Mouse (Mus musculus): ENCODE data around the gene A930004D18Rik. TPM values are rescaled to one million over a fixed set of nuclear protein-coding genes. Genes with fewer than 3 reads are reported as not detected.

Gene A930004D18Rik
- polyA plus RNA-seq, 1 experiment from 2014 or later, result 11.5 TPM

GRCm38 (mm10) chr2:18045143-18045780 lies 7.7 kb upstream of the A930004D18Rik start:
- H3K4me1 ChIP-seq (replicated peaks; ENCODE audit: control insufficient read depth, insufficient read depth, low read length), result peaks cover 55% of the 10 kb centered on the region

GRCm38 (mm10) chr2:18041199-18041885 lies 3.8 kb upstream of the A930004D18Rik start:
- Histone ChIP-seq H3K4me3 (ENCODE audit: low read depth, low read length) (no peak overlapping the region), H3K4me1 (replicated peaks; ENCODE audit: control insufficient read depth, insufficient read depth, low read length) (peaks cover 56% of the 10 kb centered on the region), H3K27ac (ENCODE audit: low read depth) (peak overlapping the region; percentile 59; the same call in 1 of the 2 replicates), H3K9ac (ENCODE audit: low read length) (peak overlapping the region; percentile 27), H3K36me3 (ENCODE audit: control insufficient read depth, insufficient read depth, low read length) (no peaks in the 10 kb centered on the region), H3K9me3 (ENCODE audit: control insufficient read depth, low read length) (no peaks in the 10 kb centered on the region), H3K4me2 (ENCODE audit: low read length) (peak overlapping the region; percentile 56), H3K27me3 (replicated peaks; ENCODE audit: control insufficient read depth, insufficient read depth, low read length) (no peaks in the 10 kb centered on the region)
- 39% methylated on average over 14 of the region's 14 CpGs for WGBS
- 0 out of 2 replicates have a peak, but pooled peaks have one; percentile 37 for ATAC-seq (replicated peaks; ENCODE audit: low FRiP score, low TSS enrichment, low read depth)
- DNase-seq (ENCODE audit: low spot score), result peak; percentile 73

More at GRCm38 (mm10) chr2:18045143-18045780, 7.7 kb upstream of the A930004D18Rik start:
- Histone ChIP-seq H3K27me3 (replicated peaks; ENCODE audit: control insufficient read depth, insufficient read depth, low read length) (no peaks in the 10 kb centered on the region), H3K27ac (ENCODE audit: low read depth) (peak overlapping the region; percentile 95; the same call in 1 of the 2 replicates), H3K36me3 (ENCODE audit: control insufficient read depth, insufficient read depth, low read length) (no peaks in the 10 kb centered on the region), H3K9me3 (ENCODE audit: control insufficient read depth, low read length) (no peaks in the 10 kb centered on the region), H3K4me3 (ENCODE audit: low read depth, low read length) (peak overlapping the region; percentile 74), H3K4me2 (ENCODE audit: low read length) (peak overlapping the region; percentile 85), H3K9ac (ENCODE audit: low read length) (peak overlapping the region; percentile 87)
- no peak for ATAC-seq (replicated peaks; ENCODE audit: low FRiP score, low TSS enrichment, low read depth)
- WGBS, result 10% methylated on average over 7 of the region's 7 CpGs
- no peak for DNase-seq (ENCODE audit: low spot score)

GRCm38 (mm10) chr2:18040347-18041160 lies 3.0 kb upstream of the A930004D18Rik start:
- Histone ChIP-seq H3K4me1 (replicated peaks; ENCODE audit: control insufficient read depth, insufficient read depth, low read length) (peaks cover 50% of the 10 kb centered on the region), H3K27ac (ENCODE audit: low read depth) (peak overlapping the region; percentile 59; the same call in 1 of the 2 replicates), H3K36me3 (ENCODE audit: control insufficient read depth, insufficient read depth, low read length) (no peaks in the 10 kb centered on the region), H3K9me3 (ENCODE audit: control insufficient read depth, low read length) (no peaks in the 10 kb centered on the region), H3K27me3 (replicated peaks; ENCODE audit: control insufficient read depth, insufficient read depth, low read length) (no peaks in the 10 kb centered on the region), H3K4me3 (ENCODE audit: low read depth, low read length) (no peak overlapping the region), H3K4me2 (ENCODE audit: low read length) (peak overlapping the region; percentile 56), H3K9ac (ENCODE audit: low read length) (peak overlapping the region; percentile 27; the same call in 1 of the 2 replicates)
- 45% methylated on average over 27 of the region's 27 CpGs for WGBS
- DNase-seq (ENCODE audit: low spot score) (peak; percentile 73), ATAC-seq (replicated peaks; ENCODE audit: low FRiP score, low TSS enrichment, low read depth) (no peak; the same call in 1 of the 2 replicates)

GRCm38 (mm10) chr2:18039566-18040290 lies 2.2 kb upstream of the A930004D18Rik start:
- Histone ChIP-seq H3K9me3 (ENCODE audit: control insufficient read depth, low read length) (no peaks in the 10 kb centered on the region), H3K4me3 (ENCODE audit: low read depth, low read length) (peak overlapping the region; percentile 7), H3K27ac (ENCODE audit: low read depth) (peak overlapping the region; percentile 4; the same call in 1 of the 2 replicates), H3K27me3 (replicated peaks; ENCODE audit: control insufficient read depth, insufficient read depth, low read length) (no peaks in the 10 kb centered on the region), H3K9ac (ENCODE audit: low read length) (peak overlapping the region; percentile 34), H3K4me2 (ENCODE audit: low read length) (peak overlapping the region; percentile 56), H3K4me1 (replicated peaks; ENCODE audit: control insufficient read depth, insufficient read depth, low read length) (peaks cover 47% of the 10 kb centered on the region), H3K36me3 (ENCODE audit: control insufficient read depth, insufficient read depth, low read length) (no peaks in the 10 kb centered on the region)
- ATAC-seq (replicated peaks; ENCODE audit: low FRiP score, low TSS enrichment, low read depth) (peak; percentile 44; the same call in 1 of the 2 replicates), DNase-seq (ENCODE audit: low spot score) (peak; percentile 84)
- WGBS, result 12% methylated on average over 46 of the region's 46 CpGs

GRCm38 (mm10) chr2:18038895-18039371 lies 1.4 kb upstream of the A930004D18Rik start:
- WGBS, result 68% methylated on average over 10 of the region's 10 CpGs
- no peaks in the 10 kb centered on the region for H3K27me3 ChIP-seq (replicated peaks; ENCODE audit: control insufficient read depth, insufficient read depth, low read length)
- H3K27ac ChIP-seq (ENCODE audit: low read depth), result no peak overlapping the region; the same call in 1 of the 2 replicates
- H3K9ac ChIP-seq (ENCODE audit: low read length), result peak overlapping the region; percentile 34; the same call in 1 of the 2 replicates
- H3K9me3 ChIP-seq (ENCODE audit: control insufficient read depth, low read length), result no peaks in the 10 kb centered on the region
- ATAC-seq (replicated peaks; ENCODE audit: low FRiP score, low TSS enrichment, low read depth) (peak; percentile 33; the same call in 1 of the 2 replicates), DNase-seq (ENCODE audit: low spot score) (peak; percentile 69)
- H3K4me2 ChIP-seq (ENCODE audit: low read length), result peak overlapping the region; percentile 56; the same call in 1 of the 2 replicates
- H3K4me1 ChIP-seq (replicated peaks; ENCODE audit: control insufficient read depth, insufficient read depth, low read length), result peaks cover 41% of the 10 kb centered on the region
- H3K4me3 ChIP-seq (ENCODE audit: low read depth, low read length), result no peak overlapping the region
- no peaks in the 10 kb centered on the region for H3K36me3 ChIP-seq (ENCODE audit: control insufficient read depth, insufficient read depth, low read length)

- no peaks in the 10 kb centered on the region for H3K9me3 ChIP-seq (ENCODE audit: control insufficient read depth, low read length)
- no peak overlapping the region for H3K4me3 ChIP-seq (ENCODE audit: low read depth, low read length)
- H3K27ac ChIP-seq (ENCODE audit: low read depth), result no peak overlapping the region
- no peak overlapping the region for H3K9ac ChIP-seq (ENCODE audit: low read length)
- ATAC-seq (replicated peaks; ENCODE audit: low FRiP score, low TSS enrichment, low read depth), result no peak
- 61% methylated on average over 3 of the region's 3 CpGs for WGBS
- DNase-seq (ENCODE audit: low spot score), result peak; percentile 52
- no peak overlapping the region for H3K4me2 ChIP-seq (ENCODE audit: low read length)
- no peaks in the 10 kb centered on the region for H3K27me3 ChIP-seq (replicated peaks; ENCODE audit: control insufficient read depth, insufficient read depth, low read length)
- peaks cover 40% of the 10 kb centered on the region for H3K4me1 ChIP-seq (replicated peaks; ENCODE audit: control insufficient read depth, insufficient read depth, low read length)
- H3K36me3 ChIP-seq (ENCODE audit: control insufficient read depth, insufficient read depth, low read length), result no peaks in the 10 kb centered on the region
Measured at GRCm38 (mm10) chr2:18038141-18038752, 710 bp upstream of the A930004D18Rik start.

GRCm38 (mm10) chr2:18034371-18035250 lies 2.9 kb downstream of the A930004D18Rik start:
- peak; percentile 50 for DNase-seq (ENCODE audit: low spot score)
- peaks cover 26% of the 10 kb centered on the region for H3K4me1 ChIP-seq (replicated peaks; ENCODE audit: control insufficient read depth, insufficient read depth, low read length)
- H3K4me2 ChIP-seq (ENCODE audit: low read length), result no peak overlapping the region
- H3K4me3 ChIP-seq (ENCODE audit: low read depth, low read length), result no peak overlapping the region
- H3K27me3 ChIP-seq (replicated peaks; ENCODE audit: control insufficient read depth, insufficient read depth, low read length), result no peaks in the 10 kb centered on the region
- no peaks in the 10 kb centered on the region for H3K36me3 ChIP-seq (ENCODE audit: control insufficient read depth, insufficient read depth, low read length)
- ATAC-seq (replicated peaks; ENCODE audit: low FRiP score, low TSS enrichment, low read depth), result no peak
- no peak overlapping the region for H3K27ac ChIP-seq (ENCODE audit: low read depth)
- 73% methylated on average over 10 of the region's 10 CpGs for WGBS
- no peak overlapping the region for H3K9ac ChIP-seq (ENCODE audit: low read length)
- no peaks in the 10 kb centered on the region for H3K9me3 ChIP-seq (ENCODE audit: control insufficient read depth, low read length)
